Mouse (Mus musculus) MN1 (cell line): ENCODE measurements at regions not wholly inside any gene's neighbourhood (a gene's known extent, or its start where the extent isn't known, plus 50 kb on each side); places are given as distances from the start of the nearest gene placed in this dataset.

Experiments used
- DNase-seq: peaks from one replicate; pipeline ENCODE4 v3.0.0-alpha.2; 2016; ENCODE audit warnings: low spot score

- no peak for DNase-seq
Measured at GRCm38 (mm10) chr5:101124941-101125453, 279.5 kb downstream of the Gpat3 start.

- no peak for DNase-seq
Measured at GRCm38 (mm10) chr5:101122914-101123313, 277.4 kb downstream of the Gpat3 start.

- no peak for DNase-seq
Measured at GRCm38 (mm10) chr5:101120509-101121201, 275.1 kb downstream of the Gpat3 start.

GRCm38 (mm10) chr5:101112151-101112769 lies 266.7 kb downstream of the Gpat3 start:
- DNase-seq: no peak

- no peak for DNase-seq
Measured at GRCm38 (mm10) chr5:101111619-101112018, 266.1 kb downstream of the Gpat3 start.

GRCm38 (mm10) chr5:101100975-101101699 lies 255.6 kb downstream of the Gpat3 start:
- no peak for DNase-seq

- DNase-seq: no peak
Measured at GRCm38 (mm10) chr5:101091027-101091598, 245.6 kb downstream of the Gpat3 start.

GRCm38 (mm10) chr5:101090415-101091026 lies 245.0 kb downstream of the Gpat3 start:
- no peak for DNase-seq

- no peak for DNase-seq
Measured at GRCm38 (mm10) chr5:101085199-101085598, 239.7 kb downstream of the Gpat3 start.

GRCm38 (mm10) chr5:101082611-101083010 lies 237.1 kb downstream of the Gpat3 start:
- DNase-seq: no peak

- DNase-seq: no peak
Measured at GRCm38 (mm10) chr5:101064308-101064707, 218.8 kb downstream of the Gpat3 start.

- DNase-seq: no peak
Measured at GRCm38 (mm10) chr5:101063254-101063653, 217.7 kb downstream of the Gpat3 start.

- DNase-seq: no peak
Measured at GRCm38 (mm10) chr5:101051591-101051990, 206.1 kb downstream of the Gpat3 start.

GRCm38 (mm10) chr5:101040488-101040887 lies 195.0 kb downstream of the Gpat3 start:
- no peak for DNase-seq

GRCm38 (mm10) chr5:101032968-101033367 lies 187.5 kb downstream of the Gpat3 start:
- no peak for DNase-seq

- no peak for DNase-seq
Measured at GRCm38 (mm10) chr5:101032147-101032900, 186.8 kb downstream of the Gpat3 start.

GRCm38 (mm10) chr5:101024796-101025195 lies 179.3 kb downstream of the Gpat3 start:
- no peak for DNase-seq

GRCm38 (mm10) chr5:101023784-101024183 lies 178.3 kb downstream of the Gpat3 start:
- DNase-seq: no peak

- DNase-seq: no peak
Measured at GRCm38 (mm10) chr5:101020784-101021183, 175.3 kb downstream of the Gpat3 start.

GRCm38 (mm10) chr5:101013844-101014243 lies 168.3 kb downstream of the Gpat3 start:
- DNase-seq: no peak

- DNase-seq: no peak
Measured at GRCm38 (mm10) chr5:101005216-101005615, 159.7 kb downstream of the Gpat3 start.
